Mouse (Mus musculus) activated CD4-positive, CD25-positive, alpha-beta regulatory T cell, adult 4 months (primary cell): ENCODE measurements around the gene Cdk9. TPM values are rescaled to one million over a fixed set of nuclear protein-coding genes. Genes with fewer than 3 reads are reported as not detected.

Source experiments
- ATAC-seq: one replicate; pipeline ENCODE4 v1.8.0; 2017
- polyA plus RNA-seq, 2 experiments: library from polyadenylated mRNA; unstranded; fragments of 100-300 nt; shearing (Covaris generic); gene quantifications; one replicate each; pipeline ENCODE4 v1.2.1; 2017

Cdk9 gene
- polyA plus RNA-seq, 2 experiments from 2014 or later, result 26.2 to 26.4 TPM

DNA sequence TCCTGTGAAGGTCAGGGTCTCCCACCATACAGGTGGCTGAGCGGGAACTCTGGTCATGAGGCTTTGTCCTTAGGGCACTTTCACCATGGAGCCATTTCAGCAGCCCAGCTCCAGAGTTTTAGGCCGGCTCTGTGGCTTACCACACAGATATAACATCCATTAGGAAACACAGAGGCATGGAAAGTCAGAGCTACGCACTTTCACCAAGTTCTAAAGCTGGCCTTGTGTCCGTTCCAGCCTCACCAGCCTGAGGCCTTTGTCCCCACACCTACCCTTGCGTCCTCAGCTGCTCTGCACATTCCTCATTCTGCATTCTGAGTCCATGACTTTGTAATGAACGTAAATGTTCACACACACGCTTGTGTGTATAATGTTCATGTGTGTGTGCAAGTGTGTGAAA is 7.9 kb downstream of the Cdk9 start:
- ATAC-seq, result no peak

- no peak for ATAC-seq
Observed at GRCm38 (mm10) chr2:32704021-32704421, 8.9 kb downstream of the Cdk9 start, which contains the start of gene Fpgs. Gene Fpgs, minus strand, starts transcription at chr2:32704145.

DNA sequence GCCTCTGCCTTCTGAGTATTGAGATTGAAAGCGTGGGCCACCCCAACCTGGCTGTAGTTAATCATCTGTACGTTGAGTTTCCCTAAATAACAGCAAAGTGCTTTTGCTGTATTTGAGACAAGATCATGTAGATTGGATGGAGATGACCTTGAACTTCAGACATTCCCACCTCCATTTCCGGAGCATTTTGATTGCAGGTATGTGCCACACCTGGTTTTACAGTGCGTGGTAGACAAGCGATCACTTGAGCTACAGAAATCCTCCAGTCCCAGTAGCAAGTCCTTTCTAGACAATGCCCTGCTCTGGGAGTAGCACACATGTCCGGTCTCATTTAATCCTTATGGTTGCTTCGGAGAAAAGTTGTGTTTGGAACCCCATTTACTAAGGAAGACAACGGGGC is 9.8 kb downstream of the Cdk9 start:
- ATAC-seq, result no peak

GRCm38 (mm10) chr2:32700966-32701743 is 11.7 kb downstream of the Cdk9 start:
- ATAC-seq, result no peak

DNA sequence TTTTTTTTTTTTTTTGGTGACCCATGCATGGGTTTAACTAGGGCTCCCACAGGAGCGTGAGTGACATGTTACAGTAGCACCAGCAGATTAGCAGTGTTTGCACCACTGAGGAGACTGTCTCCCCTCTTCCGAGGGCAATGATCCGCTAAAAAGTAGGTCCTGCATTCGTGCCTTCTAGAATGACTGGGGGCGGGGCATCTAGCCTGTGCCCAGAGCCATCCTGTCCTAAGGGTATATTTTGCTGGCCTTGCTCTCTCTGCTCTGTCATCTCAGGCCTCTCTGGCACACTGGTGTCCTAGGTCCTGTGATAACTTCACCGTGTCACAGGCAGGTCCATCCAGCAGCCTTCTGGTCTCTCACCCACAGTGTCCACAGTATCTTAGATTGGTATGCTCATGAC is 13.2 kb downstream of the Cdk9 start:
- ATAC-seq, result no peak

GRCm38 (mm10) chr2:32694691-32695090 is 18.2 kb downstream of the Cdk9 start:
- no peak for ATAC-seq

DNA sequence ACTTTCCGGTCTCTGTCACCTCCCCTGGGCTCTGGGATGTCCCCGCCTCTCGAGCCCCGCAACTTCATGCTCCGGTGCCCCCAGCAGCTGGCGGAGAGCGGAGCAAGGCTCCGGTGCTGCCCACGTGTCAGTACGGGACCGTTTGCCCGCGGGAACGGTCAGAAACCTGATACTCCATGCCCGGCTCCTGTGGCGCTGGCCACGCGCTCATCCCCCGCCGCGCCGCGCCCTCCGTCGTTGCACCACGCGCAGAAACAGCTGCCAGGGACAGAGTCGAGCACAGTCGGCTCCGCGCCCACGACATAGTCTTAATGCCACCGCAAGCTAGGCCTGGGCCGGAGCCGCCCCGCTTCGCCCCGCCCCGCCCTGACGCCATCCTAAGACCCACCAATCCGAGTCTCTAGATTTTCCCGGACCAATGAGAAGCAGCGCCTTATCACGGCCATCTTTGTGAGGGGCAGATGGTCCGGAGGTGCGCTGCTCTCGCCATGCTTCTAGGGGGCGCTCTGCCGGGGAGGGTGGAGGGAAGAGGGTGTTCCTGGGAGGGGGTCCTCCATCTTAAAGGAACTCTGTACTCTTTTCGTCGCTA is 19.0 kb downstream of the Cdk9 start:
- peak; percentile 97 for ATAC-seq

DNA sequence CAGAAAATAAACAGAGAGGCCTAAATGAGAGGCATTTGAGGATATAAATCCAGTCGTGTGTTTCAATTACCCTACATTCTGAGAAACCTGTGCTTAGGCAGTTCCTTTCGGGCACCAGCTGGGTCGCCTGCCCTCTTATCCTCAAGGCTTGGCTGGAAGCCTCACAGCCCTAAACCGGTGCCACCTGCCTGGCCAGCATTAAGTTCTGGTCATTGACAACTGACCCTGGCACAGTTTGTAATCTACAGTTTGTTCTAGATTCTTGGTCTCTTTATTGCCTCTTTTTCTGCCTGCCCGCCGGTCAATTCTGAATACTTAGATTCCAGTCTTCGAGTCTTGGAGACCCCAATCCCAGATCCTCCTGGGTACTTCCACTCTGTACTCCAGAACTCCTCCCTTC is 19.6 kb downstream of the Cdk9 start:
- ATAC-seq, result no peak

- ATAC-seq, result no peak
Observed at GRCm38 (mm10) chr2:32692496-32692895, 20.4 kb downstream of the Cdk9 start.

DNA sequence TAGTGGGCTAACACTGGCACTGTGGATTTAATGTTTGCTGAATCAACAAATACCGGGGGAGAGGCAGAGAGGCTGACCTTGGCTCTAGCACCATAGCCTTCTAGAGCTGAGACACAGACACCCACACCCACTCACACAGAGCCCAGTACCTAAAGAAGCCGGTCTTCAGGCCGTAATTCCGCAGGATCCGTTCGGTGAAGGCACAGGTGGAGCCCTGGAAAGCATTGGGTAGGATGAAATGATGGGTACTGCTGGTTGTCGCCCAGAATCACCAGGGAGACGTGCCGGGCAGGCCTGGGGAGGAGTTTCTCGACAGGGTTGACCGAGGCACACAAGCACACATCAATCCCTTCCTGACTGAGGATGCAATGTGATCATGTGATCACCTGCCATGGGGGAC is 21.8 kb downstream of the Cdk9 start:
- no peak for ATAC-seq

- peak; percentile 57 for ATAC-seq
Observed at GRCm38 (mm10) chr2:32689420-32689819, 23.5 kb downstream of the Cdk9 start.

GRCm38 (mm10) chr2:32687562-32687961 is 25.3 kb downstream of the Cdk9 start:
- no peak for ATAC-seq

DNA sequence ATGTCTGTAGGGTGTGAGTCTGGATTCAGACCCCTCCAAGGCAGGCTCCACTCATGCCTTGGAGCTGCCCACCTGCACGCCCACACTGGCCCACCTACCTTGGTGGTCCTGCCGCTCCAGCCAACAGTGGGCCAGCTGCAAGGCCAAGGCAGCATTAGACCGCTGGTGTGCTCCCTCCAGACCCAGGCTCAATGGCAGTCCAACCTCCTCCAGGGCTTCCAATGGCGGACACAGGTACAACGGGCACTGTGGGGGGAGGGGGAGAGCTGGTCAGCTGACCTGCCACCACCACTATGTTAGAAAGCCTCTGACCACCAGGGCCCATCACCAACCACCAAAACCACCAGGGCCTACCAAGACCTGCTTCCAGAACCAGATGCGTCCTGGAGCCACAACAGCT is 26.2 kb downstream of the Cdk9 start:
- ATAC-seq, result no peak

GRCm38 (mm10) chr2:32685807-32686206 is 27.1 kb downstream of the Cdk9 start:
- no peak for ATAC-seq

GRCm38 (mm10) chr2:32684681-32685428 is 28.0 kb downstream of the Cdk9 start:
- no peak for ATAC-seq

- no peak for ATAC-seq
Observed at GRCm38 (mm10) chr2:32683701-32684100, 29.2 kb downstream of the Cdk9 start.

GRCm38 (mm10) chr2:32682721-32683417 is 30.0 kb downstream of the Cdk9 start:
- ATAC-seq, result no peak

DNA sequence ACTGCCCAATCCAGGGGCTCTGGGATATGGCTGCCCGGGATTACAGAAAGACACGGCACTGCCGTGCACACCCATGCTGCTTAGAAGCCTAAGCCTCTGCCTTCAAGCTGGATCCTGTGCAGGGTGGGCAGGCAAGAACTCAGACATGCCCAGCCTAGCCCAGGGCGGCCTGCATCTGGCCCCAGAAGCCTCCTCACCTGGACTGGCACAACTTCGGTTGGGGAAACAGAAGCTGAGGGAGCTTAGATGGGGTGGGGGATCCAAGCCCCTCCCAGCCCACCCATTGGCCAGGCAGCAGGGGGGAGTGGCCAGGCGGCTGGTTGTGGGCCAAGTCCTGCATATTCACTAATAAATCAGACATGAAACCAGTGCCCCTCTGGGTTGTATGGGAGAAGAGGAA is 31.1 kb downstream of the Cdk9 start:
- ATAC-seq, result no peak

GRCm38 (mm10) chr2:32680961-32681650 is 31.8 kb downstream of the Cdk9 start:
- no peak for ATAC-seq

DNA sequence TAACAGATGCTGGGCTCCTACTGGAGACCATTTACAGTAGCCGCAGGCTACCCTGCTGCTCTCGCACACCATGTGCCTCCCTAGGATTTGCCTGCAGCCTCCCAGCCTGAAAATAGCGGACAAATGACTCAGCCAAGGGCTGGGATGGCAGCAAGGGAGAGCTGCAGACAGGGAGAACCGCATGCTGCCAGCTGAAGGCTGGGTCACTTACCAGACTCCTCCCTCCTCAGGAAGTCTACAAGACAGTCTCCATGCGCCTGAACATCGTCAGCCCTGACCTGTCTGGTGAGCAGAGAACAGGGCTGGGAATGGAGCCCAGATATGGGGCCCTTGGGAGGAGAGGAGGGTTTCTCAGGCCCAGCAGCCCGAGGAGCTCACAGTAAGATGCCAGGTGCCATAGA is 32.8 kb downstream of the Cdk9 start:
- no peak for ATAC-seq

DNA sequence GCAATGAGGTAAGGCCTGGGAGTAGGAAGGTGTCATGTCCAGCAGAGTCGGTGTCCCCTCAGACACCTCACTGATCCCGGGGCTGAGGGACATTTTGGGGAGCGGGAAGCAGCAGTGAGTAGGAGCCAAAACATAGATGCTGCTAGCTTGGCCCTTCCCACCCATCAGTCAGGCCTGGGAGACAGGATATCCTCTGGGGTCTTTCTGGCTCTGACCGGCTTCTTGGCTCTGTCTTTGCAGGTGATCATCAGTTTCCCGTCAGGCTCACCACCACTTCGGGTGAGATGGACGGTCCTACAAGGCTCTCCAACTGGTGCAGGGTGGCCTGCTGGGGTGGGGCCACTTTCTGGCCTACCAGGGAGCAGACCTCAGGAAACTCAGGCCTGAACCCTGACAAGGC is 35.2 kb downstream of the Cdk9 start:
- ATAC-seq, result no peak

GRCm38 (mm10) chr2:32676821-32677220 is 36.1 kb downstream of the Cdk9 start:
- ATAC-seq, result no peak
